Mouse (Mus musculus) lung, postnatal 0 days (tissue): Measurements from ENCODE around the gene Syvn1.

Source experiments
- CTCF ChIP-seq: IDR thresholded peaks from 2 replicates; pipeline ENCODE4 v1.5.1; 2016; ENCODE audit warnings: antibody characterized with exemption, mild to moderate bottlenecking
- EP300 ChIP-seq: IDR thresholded peaks from 2 replicates; pipeline ENCODE4 v1.6.1; 2016; ENCODE audit warnings: antibody characterized with exemption, mild to moderate bottlenecking, control low read depth

- TF ChIP-seq CTCF (no peak), EP300 (no peak)
Observed at GRCm38 (mm10) chr19:6097847-6098246, 51.5 kb downstream of the Syvn1 start.
